Mouse (Mus musculus) CD4-positive helper T cell, adult 2 months (primary cell): ENCODE measurements at regions not wholly inside any gene's neighbourhood (a gene's known extent, or its start where the extent isn't known, plus 50 kb on each side); places are given as distances from the start of the nearest gene placed in this dataset.

ENCODE experiments used
- DNase-seq: peaks from one replicate; pipeline ENCODE4 v3.0.0-alpha.2; 2012; ENCODE audit warnings: low read depth, missing footprints, low spot score

DNA sequence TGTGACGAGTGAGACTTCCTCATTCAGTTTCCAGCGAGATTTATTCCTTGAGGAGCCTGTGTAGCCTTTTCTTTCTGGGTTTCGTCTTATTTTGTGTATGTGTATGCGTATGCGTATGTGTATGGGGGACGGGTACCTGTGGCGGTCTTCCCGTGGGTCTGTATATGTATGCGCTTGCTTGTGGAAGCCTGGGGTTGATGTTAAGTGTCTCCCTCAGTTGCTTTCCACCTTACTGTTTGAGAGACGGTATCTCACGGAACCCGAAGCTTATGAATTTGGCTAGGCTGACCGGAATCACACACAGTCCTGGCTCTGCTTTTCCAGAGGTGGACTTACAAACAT lies 87.1 kb downstream of the Ankrd50 start:
- no peak for DNase-seq

DNA sequence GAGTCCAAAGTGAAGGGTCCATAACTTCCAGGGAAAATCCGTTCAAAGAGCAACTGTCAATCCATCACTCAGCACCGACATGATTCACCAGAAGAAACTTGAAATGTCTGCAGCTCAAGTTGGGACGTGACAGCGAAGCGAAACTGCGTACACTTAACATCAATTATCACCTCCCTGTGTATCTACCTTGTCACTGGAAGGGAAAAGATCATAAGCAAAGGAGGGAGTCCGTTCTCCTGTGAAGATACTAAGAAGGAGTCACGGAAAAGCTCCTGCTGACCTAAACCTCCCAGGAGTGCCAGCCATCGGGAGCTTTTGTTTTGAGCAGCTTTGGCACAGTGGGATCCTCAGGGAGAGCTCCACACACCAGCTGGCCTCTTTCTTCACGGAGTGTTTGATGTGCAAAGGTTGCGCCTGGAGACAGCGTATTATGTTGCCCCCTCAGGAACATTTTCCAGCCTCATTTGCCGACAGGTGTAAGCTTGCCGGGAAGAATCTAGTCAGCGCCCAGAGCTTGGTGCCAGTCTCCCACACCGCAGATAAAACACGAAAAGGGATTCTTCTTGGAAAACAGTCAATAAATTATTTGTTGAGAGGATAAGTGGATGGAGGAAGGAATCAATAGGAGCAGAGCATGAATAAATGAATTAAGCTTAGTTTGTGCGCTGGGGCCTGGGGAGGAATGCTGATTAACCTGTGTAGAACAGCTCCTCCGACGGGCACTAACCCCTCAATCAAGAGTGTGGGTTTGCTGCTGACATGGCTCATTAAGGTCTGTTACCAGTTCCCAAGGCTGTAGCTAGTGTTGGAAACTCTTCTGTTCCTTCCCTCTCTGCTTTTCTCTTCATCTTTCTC lies 87.7 kb downstream of the Ankrd50 start:
- DNase-seq: no peak

DNA sequence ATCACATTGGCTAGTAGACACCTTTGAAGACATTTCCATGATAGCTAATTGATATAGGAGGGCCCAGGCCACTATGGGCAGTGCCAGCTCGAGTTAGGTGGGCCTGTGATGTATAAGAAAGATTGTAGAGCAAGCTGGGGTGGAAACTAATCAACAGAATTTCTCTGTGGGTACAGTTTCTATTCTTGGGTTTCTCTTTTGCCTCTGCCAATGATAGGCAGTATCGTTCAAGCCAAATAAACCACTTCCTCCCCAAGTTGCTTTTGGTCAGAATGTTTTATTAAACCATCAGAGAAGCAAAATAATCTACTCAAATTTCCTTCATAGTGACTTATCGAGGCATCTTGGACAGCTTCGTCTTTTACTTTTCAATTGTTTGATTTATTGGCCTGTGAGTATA lies 90.3 kb downstream of the Ankrd50 start:
- DNase-seq: peak; percentile 3

DNA sequence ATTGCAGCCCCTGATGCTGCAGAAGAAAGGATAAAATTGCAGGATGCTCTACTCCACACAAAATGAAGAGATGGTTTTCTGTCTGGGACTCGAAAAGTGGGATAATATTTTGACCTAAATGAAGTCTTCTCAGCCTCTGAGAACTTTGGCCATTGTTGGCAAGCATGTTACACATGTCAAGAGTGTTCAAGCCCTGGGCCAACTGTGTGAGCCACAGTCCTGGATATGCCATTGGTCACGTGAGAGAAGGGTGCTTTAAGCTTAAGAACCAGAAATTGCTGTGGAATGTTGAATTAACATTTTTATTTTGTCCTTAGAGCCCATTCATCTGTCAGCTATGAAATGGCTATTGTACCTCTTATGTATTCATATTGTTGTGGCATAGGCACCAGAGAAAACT lies 95.0 kb downstream of the Ankrd50 start:
- no peak for DNase-seq

DNA sequence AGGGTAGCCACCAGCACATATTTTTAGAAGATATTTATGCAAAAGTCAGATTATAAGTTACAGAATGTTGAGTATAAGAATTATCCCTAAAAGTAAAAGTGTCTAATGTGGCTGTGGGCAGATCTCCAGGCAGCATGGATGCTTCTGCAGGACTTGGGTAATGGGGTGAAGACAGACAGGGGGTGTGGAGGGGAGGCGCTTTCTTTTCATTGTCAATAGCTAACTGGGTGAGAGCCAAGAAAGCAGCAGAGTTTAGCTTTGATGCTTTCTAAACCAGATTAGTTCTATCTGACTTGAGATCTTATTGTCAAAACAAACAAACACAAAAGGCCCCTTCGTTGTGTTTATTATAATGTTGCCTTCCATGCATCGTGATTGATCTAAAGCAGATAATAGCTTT lies 95.7 kb downstream of the Ankrd50 start:
- no peak for DNase-seq

DNA sequence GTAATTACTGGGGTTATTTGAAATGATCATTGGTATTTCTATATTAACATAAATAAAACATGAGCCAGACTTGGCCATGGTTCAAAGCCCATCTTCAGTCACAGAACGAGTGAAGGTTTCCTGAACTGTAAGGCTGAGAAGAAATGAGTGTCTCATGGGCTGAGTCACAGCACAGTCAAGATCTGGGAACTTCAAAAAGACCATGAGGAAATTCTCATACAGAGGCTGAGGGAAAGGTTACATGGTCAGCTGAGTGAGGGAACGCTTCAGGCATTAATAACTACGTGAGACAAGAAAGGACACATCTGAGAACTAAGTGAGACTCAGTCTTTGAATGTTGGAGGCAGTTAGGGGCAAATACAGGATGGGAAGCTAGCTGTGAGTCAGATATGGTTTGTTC lies 101.9 kb downstream of the Ankrd50 start:
- DNase-seq: no peak

DNA sequence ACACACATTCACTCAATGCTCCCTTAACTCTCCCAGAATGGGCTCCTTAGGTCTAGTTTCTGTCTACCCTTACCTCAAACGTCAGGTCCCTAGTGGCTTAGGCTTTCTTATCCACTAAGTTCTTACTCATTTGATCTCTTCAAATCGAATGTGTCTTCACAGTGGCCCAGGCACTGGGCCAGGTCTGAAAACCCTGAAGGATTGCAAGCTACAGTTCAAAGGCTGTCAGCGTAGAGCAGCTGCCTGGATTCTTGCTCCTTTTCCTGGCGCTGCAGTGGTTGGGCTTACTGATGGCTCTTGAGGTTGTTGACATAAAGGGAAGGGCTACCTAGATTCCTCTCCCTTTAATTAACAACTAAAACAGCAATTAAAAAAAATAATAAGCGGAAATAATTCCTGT lies 103.0 kb downstream of the Ankrd50 start:
- DNase-seq: no peak

DNA sequence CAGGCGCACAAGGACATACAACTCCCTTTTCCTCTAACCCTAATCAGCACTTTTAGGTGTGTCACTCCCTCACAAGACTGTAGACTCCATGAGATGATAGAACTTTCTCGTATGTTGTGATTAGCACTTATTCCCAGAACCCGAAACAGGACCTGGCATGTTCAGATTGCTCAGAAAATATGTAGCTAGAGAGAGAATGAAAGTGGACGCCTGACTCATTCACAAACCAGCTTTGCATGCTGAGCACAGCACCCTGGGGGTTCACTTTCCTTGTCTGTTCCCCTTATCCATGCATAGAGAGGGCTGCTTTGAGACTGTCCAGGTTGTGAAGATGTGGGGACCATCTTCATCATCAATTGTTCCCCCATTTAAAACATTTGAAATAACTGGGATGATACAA lies 111.0 kb downstream of the Ankrd50 start:
- no peak for DNase-seq

DNA sequence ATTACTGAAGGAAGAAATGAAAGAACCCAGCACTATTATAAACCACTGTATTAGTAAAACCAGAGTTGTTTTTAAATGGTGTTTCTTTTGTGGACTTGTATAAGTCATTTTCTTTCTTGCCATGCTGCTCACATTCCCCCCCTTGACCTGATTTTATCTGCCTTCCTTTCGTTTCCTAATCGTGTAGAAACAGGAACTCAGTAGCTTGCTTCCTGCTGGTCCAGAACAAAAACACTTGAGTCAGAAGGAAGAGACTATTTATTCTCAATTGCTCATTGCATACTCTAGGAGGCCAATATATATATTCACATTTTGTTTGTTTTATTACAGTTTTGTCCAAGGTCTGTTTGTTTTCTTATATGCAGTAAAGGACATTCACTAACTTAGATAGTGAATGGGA lies 112.9 kb downstream of the Ankrd50 start:
- peak; percentile 6 for DNase-seq

DNA sequence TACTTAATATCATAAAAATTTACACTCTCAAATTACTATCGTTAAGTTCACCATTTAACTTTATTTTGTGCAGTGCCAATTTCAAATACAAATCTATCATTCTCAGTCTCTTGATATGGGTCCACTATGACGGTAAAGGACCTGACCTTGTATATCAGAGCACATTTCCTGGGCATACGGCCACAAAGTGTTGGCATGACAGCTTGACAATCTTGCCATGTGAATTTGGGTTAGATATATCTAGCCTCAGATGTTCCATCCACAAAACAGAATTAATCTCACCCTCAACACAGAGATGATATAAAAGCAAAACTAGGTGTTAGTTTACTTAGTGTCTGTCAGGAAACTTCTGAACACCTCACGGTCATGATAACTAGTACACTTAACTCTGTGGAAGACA lies 120.8 kb downstream of the Ankrd50 start:
- no peak for DNase-seq

DNA sequence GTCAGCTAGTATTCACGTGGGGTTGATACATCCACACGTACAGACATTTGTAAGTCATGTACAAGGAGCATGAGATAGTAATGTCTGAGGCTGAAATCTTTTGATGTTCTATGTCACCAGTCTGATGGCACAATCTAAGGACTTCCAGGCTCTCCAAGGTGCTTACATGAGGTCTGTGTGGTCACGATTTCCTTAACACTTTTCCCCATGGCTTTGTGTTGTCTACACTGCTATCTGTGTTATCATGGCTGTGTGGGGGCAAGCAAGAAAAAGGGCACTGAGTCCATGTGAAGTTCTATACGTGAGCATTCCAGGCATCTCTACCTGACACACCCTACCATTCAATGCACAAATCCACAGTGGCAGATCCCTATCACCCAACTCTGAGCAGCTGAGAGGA lies 123.2 kb downstream of the Ankrd50 start:
- DNase-seq: no peak

DNA sequence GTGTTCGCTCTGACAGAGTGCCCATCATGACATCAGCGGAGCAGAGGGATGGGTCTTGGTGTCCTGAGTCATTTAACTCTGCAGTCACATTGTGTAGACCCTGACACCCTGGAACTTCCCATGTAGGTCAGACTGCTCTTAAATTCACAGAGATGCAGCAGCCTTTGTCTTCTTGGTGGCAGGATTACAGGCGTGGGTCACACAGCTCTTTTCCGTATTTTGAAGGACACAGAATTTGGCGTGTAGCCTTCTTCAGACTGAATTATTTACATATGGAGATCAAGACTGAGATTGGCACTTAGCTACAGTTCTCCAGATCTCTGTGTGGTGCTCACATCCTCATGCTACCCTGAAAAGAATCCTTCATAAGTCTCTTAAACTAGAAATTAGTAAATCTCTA lies 123.7 kb downstream of the Ankrd50 start:
- DNase-seq: no peak

DNA sequence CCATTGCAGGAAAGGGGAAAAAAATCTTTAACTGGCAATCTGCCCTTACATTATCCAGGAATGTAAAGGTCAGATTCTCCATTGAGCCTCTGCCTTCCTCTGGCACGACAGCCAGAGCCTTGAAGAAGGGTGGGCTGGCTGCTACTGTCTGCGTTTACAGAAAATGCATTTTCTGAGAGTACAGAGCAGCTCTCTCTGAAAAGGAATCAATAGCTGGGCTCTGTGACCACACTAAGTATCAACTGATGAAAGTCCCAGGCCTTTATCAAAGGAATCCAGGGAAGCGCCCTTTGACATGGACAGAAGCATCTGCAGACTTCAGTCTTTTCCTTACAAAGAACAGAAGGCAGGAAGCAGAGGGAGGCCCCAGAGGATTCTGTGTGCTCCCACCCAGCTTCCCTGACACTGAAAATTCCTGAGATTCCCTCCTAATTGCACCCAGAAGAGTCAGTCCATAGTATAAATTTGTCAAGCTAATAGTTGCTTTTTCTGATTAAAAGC lies 124.2 kb downstream of the Ankrd50 start:
- DNase-seq: no peak

DNA sequence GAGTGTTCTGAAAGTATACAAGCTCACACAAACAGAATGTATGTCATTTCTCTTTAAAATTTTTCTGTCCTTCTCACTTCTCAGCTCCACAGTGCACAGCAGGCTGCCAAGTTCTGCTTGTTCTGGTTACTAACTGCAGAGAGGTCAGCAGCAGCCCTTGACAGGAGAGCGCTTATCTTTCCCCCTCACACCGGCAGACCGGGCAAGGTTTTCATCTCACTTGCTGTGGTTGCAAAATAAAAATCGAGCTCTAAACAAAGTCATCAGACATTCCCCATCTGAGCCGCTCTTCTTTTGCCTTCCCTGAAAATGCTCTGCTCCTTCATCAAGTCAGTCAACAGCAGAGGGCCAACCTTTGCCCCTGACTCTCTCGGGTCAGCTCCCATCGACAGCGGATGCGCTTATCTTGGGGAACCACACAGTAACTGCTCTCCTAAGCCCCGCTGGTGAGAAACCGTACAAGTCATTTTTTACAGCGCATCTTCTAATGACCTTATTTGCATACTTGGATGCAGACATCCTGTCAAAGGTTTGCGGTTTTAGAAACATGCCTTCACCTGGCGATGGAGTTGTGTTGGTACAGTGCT lies 126.6 kb downstream of the Ankrd50 start:
- DNase-seq: no peak

DNA sequence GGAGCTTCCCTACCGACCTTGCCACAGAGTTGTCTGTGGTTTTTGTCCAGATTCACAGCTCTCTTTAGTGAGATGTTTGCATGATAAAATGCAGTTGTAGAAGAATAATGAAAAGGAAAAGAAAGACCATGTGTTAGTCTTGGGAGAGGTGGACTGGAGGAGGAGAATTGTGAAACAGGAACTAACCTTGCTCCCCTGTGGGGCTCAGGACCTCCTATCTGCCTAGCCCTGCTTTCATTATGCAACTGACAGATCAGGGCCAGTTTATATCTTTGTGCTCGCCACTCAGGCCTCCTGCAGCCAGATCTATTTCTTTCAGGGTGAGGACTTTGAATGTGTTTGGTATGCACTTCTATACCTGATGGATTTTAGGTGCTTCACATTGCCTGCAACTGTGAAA lies 140.4 kb downstream of the Ankrd50 start:
- no peak for DNase-seq

DNA sequence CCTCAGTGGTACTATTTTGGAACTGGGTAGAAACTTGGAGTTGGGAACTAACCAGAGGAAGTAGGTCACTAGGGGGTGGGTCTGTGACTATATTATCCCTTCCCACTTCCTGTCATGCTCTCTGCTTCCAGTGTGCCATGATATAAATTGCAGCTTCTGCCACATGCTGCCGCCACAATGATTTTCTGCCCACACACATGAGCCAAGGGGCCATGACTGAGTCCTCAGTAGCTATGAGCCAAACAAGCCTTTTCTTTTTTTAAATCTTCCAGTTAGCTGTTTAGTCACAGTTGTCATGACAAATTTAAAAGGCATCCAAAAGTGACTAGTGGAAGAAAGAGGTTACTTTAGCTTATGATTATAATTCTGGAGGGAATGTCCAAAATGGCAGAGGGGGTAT lies 143.0 kb downstream of the Ankrd50 start:
- DNase-seq: no peak

DNA sequence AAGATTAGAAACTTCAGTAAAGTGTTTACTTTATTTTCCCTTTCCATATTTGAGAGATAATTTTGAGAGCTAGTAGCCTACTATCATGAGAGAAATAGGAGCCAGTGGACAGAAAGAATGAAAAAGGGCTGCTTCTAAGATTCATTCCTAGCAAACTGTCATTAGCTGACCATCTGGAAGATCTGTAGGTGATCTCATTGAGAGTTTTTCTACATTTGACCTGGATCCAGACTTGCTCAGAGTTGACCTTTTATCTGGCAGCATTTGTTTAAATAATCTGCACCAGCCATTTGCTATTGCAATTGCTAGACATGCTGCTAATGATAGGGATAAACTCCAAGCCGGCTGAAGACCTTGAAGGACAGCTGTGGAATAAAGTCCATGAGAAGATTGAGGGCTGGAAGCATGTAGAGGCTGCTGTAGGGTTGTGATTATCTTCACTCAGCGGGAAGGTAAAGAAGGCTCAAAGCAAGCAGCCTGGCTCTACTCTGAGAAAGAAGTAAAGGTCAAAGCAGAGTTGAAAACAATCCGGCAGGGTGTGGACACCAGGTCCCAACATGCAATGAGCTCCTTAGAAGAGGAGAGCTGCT lies 151.2 kb downstream of the Ankrd50 start:
- no peak for DNase-seq

DNA sequence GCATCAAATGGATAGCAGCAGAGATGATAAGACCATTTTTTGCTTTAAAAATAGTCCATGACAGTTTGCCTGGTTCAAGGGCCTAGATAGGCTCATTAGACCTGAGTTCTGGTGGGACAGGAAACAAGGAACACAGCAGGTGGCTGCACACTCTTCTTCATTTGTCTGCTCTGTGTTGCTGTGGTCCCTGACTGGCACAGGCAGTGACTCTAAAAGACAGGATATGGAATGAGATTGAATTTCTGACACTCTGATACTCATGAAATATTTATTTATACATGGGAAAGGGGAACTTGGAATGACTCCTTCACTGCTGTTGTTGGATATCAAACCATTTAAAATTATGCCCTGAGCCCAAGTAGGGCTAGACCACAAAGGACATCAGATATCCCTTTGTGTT lies 153.5 kb downstream of the Ankrd50 start:
- DNase-seq: no peak

DNA sequence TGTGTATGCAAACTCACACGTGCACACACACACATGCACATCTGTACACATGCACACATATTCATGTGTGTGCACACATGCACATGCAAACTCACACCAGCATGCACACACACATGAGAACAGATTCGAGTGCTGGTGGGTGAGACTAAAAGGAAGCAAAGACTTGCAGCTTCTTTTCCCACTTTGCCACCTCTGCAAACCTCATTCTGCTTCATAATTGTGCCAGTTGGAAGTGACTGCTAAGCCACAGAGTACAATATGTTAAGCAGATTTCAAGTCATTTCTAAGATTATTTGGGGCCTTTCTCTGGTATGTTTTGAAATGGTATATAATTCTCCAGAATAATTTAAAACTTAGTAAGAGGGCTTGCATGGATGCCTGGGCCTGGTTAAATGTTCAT lies 157.4 kb downstream of the Ankrd50 start:
- DNase-seq: no peak

DNA sequence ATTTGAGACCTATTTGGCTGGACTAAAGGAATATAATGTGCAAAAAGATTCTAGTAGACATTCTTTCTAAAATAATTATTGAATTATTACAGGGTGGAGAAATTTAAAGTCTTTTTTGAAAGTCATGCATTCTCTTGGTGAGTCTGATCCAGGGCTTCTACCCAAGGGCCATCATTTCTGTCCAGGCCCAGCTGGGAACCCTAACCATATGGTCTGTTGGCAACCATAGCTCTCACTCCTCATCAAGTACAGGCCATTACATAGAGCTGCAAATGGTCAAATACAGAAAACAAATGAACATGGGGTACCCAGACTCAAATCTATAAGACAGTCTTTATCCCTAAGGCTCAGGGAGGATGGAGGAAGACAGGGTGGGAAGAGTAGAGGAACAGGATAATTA lies 158.4 kb downstream of the Ankrd50 start:
- DNase-seq: no peak

DNA sequence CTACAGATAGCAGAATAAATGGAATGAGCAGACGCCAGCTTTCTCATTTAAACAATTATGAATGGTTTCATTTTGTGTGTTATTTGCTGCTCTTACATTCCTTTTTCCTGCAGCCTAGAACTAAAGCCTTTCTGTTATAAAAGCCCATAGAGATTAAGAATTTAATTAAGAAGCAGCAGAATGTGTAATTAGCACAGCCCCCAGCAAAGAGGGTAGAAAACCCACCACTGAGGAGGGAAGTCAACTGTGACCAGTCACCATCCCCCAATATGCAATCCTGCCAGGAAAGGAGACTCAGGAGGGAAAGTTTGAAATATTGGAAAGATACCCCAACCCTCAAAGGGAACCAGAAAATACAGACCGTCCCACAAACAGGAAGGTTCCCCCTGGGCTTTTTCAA lies 160.0 kb downstream of the Ankrd50 start:
- no peak for DNase-seq

DNA sequence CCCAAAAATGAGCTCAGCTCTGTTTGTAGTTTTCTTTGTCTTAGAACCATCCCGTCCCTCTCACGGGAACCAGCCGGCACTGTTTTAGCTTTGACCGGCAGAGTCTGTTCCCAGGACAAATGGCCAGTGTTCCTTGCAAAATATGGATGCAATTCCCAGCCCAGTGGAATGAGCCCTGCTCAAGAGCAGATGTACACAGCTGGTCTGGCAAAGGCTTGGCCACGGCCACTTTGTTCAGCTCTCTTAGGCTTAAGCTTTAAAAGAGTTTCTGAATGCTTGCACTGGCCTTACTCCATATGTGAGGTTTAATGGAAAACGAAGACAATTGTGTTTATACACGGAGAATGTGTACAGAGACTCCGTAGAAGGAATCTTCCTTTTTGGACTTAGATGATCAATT lies 162.2 kb downstream of the Ankrd50 start:
- DNase-seq: no peak

DNA sequence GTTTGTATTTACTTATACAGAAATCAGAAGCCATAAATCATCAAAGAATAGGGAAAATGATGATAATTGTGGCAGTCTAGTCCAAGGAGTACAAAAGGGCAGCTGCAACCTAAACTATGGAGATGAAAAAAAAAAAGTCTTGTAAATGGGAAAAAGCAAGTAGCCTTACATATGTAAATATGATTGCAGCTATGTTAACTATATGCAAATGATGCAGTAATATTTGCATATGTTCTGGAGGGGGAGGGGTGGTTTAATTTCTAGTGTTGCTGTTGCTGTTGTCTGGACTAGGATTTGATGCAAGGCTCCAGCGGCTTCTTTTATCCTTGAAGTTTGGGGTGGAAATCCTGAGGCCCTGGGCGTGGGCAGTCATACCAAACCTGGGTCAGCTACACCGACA lies 163.0 kb downstream of the Ankrd50 start:
- DNase-seq: no peak
